Mouse (Mus musculus) liver, adult (tissue): ENCODE measurements around the gene Xndc1.

Experiments used
- GATA4 ChIP-seq: IDR thresholded peaks from 2 replicates; pipeline ENCODE4 v1.6.1; 2014; ENCODE audit warnings: mild to moderate bottlenecking, low read length; ENCODE audit not compliant: insufficient replicate concordance

Gene Xndc1

GRCm38 (mm10) chr7:102108206-102108605 is 42.9 kb downstream of the Xndc1 start:
- no peak for TF ChIP-seq GATA4

GRCm38 (mm10) chr7:102109171-102109570 is 43.9 kb downstream of the Xndc1 start, which contains the start of gene Art5:
Gene Art5, minus strand, starts transcription at chr7:102109489.
- TF ChIP-seq GATA4, result no peak

GRCm38 (mm10) chr7:102109746-102110145 is 44.4 kb downstream of the Xndc1 start:
- TF ChIP-seq GATA4, result no peak

GRCm38 (mm10) chr7:102113151-102113729 is 47.9 kb downstream of the Xndc1 start:
- no peak for TF ChIP-seq GATA4

GRCm38 (mm10) chr7:102116579-102117331 is 51.4 kb downstream of the Xndc1 start, which contains the start of gene Chrna10:
Gene Chrna10, minus strand, starts transcription at chr7:102116828.
- TF ChIP-seq GATA4, result no peak

- TF ChIP-seq GATA4, result no peak
Observed at GRCm38 (mm10) chr7:102117382-102117781, 52.1 kb downstream of the Xndc1 start.

GRCm38 (mm10) chr7:102120326-102120725 is 55.0 kb downstream of the Xndc1 start:
- TF ChIP-seq GATA4, result no peak

GRCm38 (mm10) chr7:102132395-102132794 is 67.1 kb downstream of the Xndc1 start:
- TF ChIP-seq GATA4, result no peak
